Mouse (Mus musculus) liver, adult (tissue): Measurements from ENCODE around the gene Snhg11.

ENCODE experiments used
- GATA4 ChIP-seq: IDR thresholded peaks from 2 replicates; pipeline ENCODE4 v1.6.1; 2014; ENCODE audit warnings: mild to moderate bottlenecking, low read length; ENCODE audit not compliant: insufficient replicate concordance

Snhg11 gene

GRCm38 (mm10) chr2:158408997-158409594 is 33.7 kb downstream of the Snhg11 start:
- 0 out of 2 replicates have a peak, but pooled peaks have one; percentile 4 for TF ChIP-seq GATA4

- peak; percentile 21; the same call in 1 of the 2 replicates for TF ChIP-seq GATA4
These were observed 34.2 kb downstream of the Snhg11 start, which contains the start of gene Ralgapb for GRCm38 (mm10) chr2:158409595-158410021. TSS of gene Ralgapb (plus strand) at chr2:158409848.

DNA sequence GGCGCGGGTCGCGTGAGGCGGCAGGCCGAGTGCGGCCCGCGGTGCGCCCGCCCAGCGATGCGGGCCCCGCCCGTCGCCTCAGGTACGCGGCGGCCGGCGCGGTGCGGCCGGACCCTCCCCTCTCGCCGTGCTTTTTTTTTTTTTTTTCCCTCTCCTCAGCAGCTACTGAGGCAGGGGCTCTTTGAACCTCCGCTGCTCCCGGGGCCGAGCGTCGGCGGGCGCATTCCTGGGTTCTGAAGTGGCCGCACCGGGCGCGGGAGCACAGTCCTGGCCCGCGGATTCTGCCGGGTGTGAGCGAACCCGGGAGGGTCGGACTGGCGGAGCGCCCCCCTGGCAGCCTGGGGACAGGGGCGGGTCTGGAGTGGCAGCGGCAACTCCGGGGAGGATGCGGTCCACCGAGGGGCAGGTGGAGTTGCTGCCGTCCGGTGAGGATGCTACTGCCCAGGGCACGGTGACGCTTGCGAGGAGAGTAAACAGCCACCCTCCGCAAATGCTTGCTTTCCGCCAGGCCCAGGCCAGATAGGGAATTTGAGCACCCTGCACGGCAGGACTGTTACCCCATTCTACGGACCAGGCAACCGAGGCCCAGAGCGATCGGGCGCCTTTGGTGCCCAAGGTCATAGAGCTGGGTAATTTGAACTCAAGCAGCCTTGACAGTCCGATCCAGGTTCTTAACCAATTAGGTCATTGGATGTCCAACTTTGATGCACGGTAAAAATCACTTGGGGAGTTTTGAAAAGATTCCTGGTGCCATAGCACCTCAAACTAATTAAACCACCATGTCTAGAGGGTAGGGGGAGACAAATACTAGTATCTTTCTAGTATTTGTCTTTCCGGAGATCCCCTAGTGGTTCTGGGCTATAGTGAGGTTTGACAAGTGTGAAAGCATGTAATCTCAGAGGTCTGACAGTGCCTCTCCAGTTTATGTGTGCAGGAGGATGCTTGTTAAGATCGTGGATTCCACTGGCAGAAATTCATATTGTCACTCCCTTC is 34.9 kb downstream of the Snhg11 start:
- no peak for TF ChIP-seq GATA4

- no peak for TF ChIP-seq GATA4
These were observed 37.8 kb downstream of the Snhg11 start for GRCm38 (mm10) chr2:158413240-158413639.

- TF ChIP-seq GATA4 = no peak
These were observed 40.4 kb downstream of the Snhg11 start for GRCm38 (mm10) chr2:158415826-158416225.

DNA sequence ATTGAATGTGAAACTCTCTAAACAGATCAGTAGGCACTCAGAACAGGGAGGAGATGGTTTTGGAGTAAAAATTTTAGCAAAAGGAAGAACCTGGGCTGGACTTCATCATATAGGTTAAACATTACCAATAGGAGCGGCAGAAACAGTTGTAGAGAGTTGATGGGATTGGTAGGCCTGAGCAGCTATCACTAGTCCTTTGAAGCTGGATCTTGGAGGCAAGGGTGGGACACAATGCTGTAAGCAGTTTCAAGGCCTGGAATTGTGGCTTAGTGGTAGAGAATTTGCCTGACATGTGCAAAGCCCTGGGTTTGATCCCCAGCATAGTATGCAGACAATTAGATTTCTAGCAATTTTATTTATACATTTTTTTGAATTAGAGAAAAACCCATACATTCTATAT is 43.2 kb downstream of the Snhg11 start:
- no peak for TF ChIP-seq GATA4
